Mouse (Mus musculus) embryonic facial prominence, embryonic 10.5 days (tissue): ENCODE data around the gene Unkl. TPM values are rescaled to one million over a fixed set of nuclear protein-coding genes. Genes with fewer than 3 reads are reported as not detected.

ENCODE experiments used
- DNase-seq: peaks from one replicate; pipeline ENCODE4 v3.0.0-alpha.2; 2017; ENCODE audit warnings: low spot score
- H3K27ac ChIP-seq: fragments of 300-500 bp; sonication (generic); replicated peaks from 2 replicates; pipeline ENCODE4 v1.5.1; 2016; ENCODE audit warnings: mild to moderate bottlenecking
- H3K27me3 ChIP-seq: fragments of 300-500 bp; sonication (generic); replicated peaks from 2 replicates; pipeline ENCODE4 v1.6.1; 2016; ENCODE audit warnings: low read depth, mild to moderate bottlenecking; ENCODE audit not compliant: poor library complexity, severe bottlenecking
- H3K36me3 ChIP-seq: fragments of 300-500 bp; sonication (generic); replicated peaks from 2 replicates; pipeline ENCODE4 v1.6.1; 2016; ENCODE audit warnings: mild to moderate bottlenecking, moderate library complexity
- H3K4me1 ChIP-seq: fragments of 300-500 bp; sonication (generic); 2 replicates; pipeline ENCODE4 v1.6.1; 2016
- H3K4me3 ChIP-seq: fragments of 300-500 bp; sonication (generic); 2 replicates; pipeline ENCODE4 v1.5.1; 2016; ENCODE audit warnings: mild to moderate bottlenecking, moderate library complexity
- H3K9me3 ChIP-seq: fragments of 300-500 bp; sonication (generic); 2 replicates; pipeline ENCODE4 v1.6.1; 2016; ENCODE audit warnings: mild to moderate bottlenecking
- WGBS: fragments of 180-500 bp; shearing (Covaris S2); methylation state at CpG from one replicate; pipeline ENCODE4 v1.1.7; 2016; 5-methylcytosine and 5-hydroxymethylcytosine counted together
- polyA plus RNA-seq: library from polyadenylated mRNA; unstranded; fragments of >200 nt; fragmentation: Nextera tagmentation; extraction: Ambion mirVana; gene quantifications from 2 replicates; pipeline ENCODE4 v1.2.1, GENCODE M21; 2016

Unkl gene
- polyA plus RNA-seq, 1 experiment from 2014 or later, result 10.9 TPM

- 8% methylated on average over 17 of the region's 17 CpGs for WGBS
- peaks cover 10% of the 10 kb centered on the region for H3K36me3 ChIP-seq
- H3K27ac ChIP-seq, result peak overlapping the region; percentile 90
- H3K27me3 ChIP-seq, result peaks cover 10% of the 10 kb centered on the region
- DNase-seq, result no peak
- no peaks in the 10 kb centered on the region for H3K9me3 ChIP-seq
- peaks cover 53% of the 10 kb centered on the region for H3K4me1 ChIP-seq
- H3K4me3 ChIP-seq, result peak overlapping the region; percentile 97
These were observed 3.2 kb upstream of the Unkl start for GRCm38 (mm10) chr17:25184961-25185360.

GRCm38 (mm10) chr17:25187784-25188149, 430 bp upstream of the Unkl start:
- Histone ChIP-seq H3K27ac (peak overlapping the region; percentile 94), H3K9me3 (no peaks in the 10 kb centered on the region), H3K27me3 (no peaks in the 10 kb centered on the region), H3K36me3 (peaks cover 32% of the 10 kb centered on the region), H3K4me1 (peaks cover 51% of the 10 kb centered on the region), H3K4me3 (peak overlapping the region; percentile 97)
- 9% methylated on average over 11 of the region's 11 CpGs for WGBS
- peak; percentile 15 for DNase-seq

GRCm38 (mm10) chr17:25189091-25189490, 894 bp downstream of the Unkl start:
- 4% methylated on average over 16 of the region's 16 CpGs for WGBS
- no peak for DNase-seq

GRCm38 (mm10) chr17:25202401-25202800, 14.2 kb downstream of the Unkl start:
- Histone ChIP-seq H3K27ac (no peak overlapping the region), H3K9me3 (no peaks in the 10 kb centered on the region), H3K4me3 (no peak overlapping the region), H3K36me3 (peaks cover 86% of the 10 kb centered on the region), H3K4me1 (no peaks in the 10 kb centered on the region), H3K27me3 (no peaks in the 10 kb centered on the region)
- WGBS, result 92% methylated on average over 4 of the region's 4 CpGs
- DNase-seq, result no peak

More at GRCm38 (mm10) chr17:25189091-25189490, 894 bp downstream of the Unkl start:
- peak overlapping the region; percentile 97 for H3K4me3 ChIP-seq
- peak overlapping the region; percentile 94 for H3K27ac ChIP-seq
- no peaks in the 10 kb centered on the region for H3K27me3 ChIP-seq
- H3K9me3 ChIP-seq, result no peaks in the 10 kb centered on the region
- H3K36me3 ChIP-seq, result peaks cover 46% of the 10 kb centered on the region
- peaks cover 42% of the 10 kb centered on the region for H3K4me1 ChIP-seq

GRCm38 (mm10) chr17:25210006-25210405, 21.8 kb downstream of the Unkl start:
- Histone ChIP-seq H3K9me3 (no peaks in the 10 kb centered on the region), H3K27me3 (no peaks in the 10 kb centered on the region), H3K27ac (no peak overlapping the region), H3K4me1 (no peaks in the 10 kb centered on the region), H3K36me3 (peaks cover 98% of the 10 kb centered on the region), H3K4me3 (no peak overlapping the region)
- DNase-seq, result no peak
- 93% methylated on average over 4 of the region's 4 CpGs for WGBS

- 89% methylated on average over 15 of the region's 15 CpGs for WGBS
- peaks cover 98% of the 10 kb centered on the region for H3K36me3 ChIP-seq
- H3K4me1 ChIP-seq, result no peaks in the 10 kb centered on the region
- no peaks in the 10 kb centered on the region for H3K27me3 ChIP-seq
- no peaks in the 10 kb centered on the region for H3K9me3 ChIP-seq
- no peak overlapping the region for H3K27ac ChIP-seq
- DNase-seq, result no peak
- no peak overlapping the region for H3K4me3 ChIP-seq
These were observed 22.7 kb downstream of the Unkl start for GRCm38 (mm10) chr17:25210680-25211466.

GRCm38 (mm10) chr17:25211705-25212104, 23.5 kb downstream of the Unkl start:
- Histone ChIP-seq H3K36me3 (peaks cover 98% of the 10 kb centered on the region), H3K9me3 (no peaks in the 10 kb centered on the region), H3K4me1 (no peaks in the 10 kb centered on the region), H3K27me3 (no peaks in the 10 kb centered on the region), H3K27ac (no peak overlapping the region), H3K4me3 (no peak overlapping the region)
- 93% methylated on average over 4 of the region's 4 CpGs for WGBS
- DNase-seq, result no peak

- 89% methylated on average over 3 of the region's 3 CpGs for WGBS
- H3K27me3 ChIP-seq, result 0 out of 2 replicates have a peak, but pooled peaks cover 2% of the 10 kb centered on the region
- no peak overlapping the region for H3K4me3 ChIP-seq
- no peaks in the 10 kb centered on the region for H3K9me3 ChIP-seq
- no peak for DNase-seq
- no peaks in the 10 kb centered on the region for H3K4me1 ChIP-seq
- H3K36me3 ChIP-seq, result peaks cover 89% of the 10 kb centered on the region
- no peak overlapping the region for H3K27ac ChIP-seq
These were observed 27.2 kb downstream of the Unkl start for GRCm38 (mm10) chr17:25215431-25215830.

- no peak for DNase-seq
- H3K27me3 ChIP-seq, result 0 out of 2 replicates have a peak, but pooled peaks cover 17% of the 10 kb centered on the region
- 90% methylated on average over 9 of the region's 9 CpGs for WGBS
- peaks cover 18% of the 10 kb centered on the region for H3K4me1 ChIP-seq
- no peaks in the 10 kb centered on the region for H3K9me3 ChIP-seq
- H3K4me3 ChIP-seq, result no peak overlapping the region
- H3K36me3 ChIP-seq, result peaks cover 66% of the 10 kb centered on the region
- no peak overlapping the region for H3K27ac ChIP-seq
These were observed 30.8 kb downstream of the Unkl start for GRCm38 (mm10) chr17:25218967-25219366.

GRCm38 (mm10) chr17:25219492-25220295, 31.5 kb downstream of the Unkl start:
- H3K36me3 ChIP-seq, result peaks cover 64% of the 10 kb centered on the region

GRCm38 (mm10) chr17:25220746-25221145, 32.5 kb downstream of the Unkl start:
- Histone ChIP-seq H3K9me3 (no peaks in the 10 kb centered on the region), H3K36me3 (peaks cover 63% of the 10 kb centered on the region), H3K4me1 (peaks cover 18% of the 10 kb centered on the region), H3K27me3 (0 out of 2 replicates have a peak, but pooled peaks cover 17% of the 10 kb centered on the region), H3K4me3 (no peak overlapping the region; the same call in 1 of the 2 replicates), H3K27ac (no peak overlapping the region)
- 94% methylated on average over 1 of the region's 1 CpGs for whole genome bisulfite sequencing
- DNase-seq, result no peak

More at GRCm38 (mm10) chr17:25219492-25220295, 31.5 kb downstream of the Unkl start:
- 91% methylated on average over 15 of the region's 15 CpGs for WGBS
- Histone ChIP-seq H3K27me3 (0 out of 2 replicates have a peak, but pooled peaks cover 17% of the 10 kb centered on the region), H3K4me3 (no peak overlapping the region), H3K4me1 (peaks cover 18% of the 10 kb centered on the region), H3K9me3 (no peaks in the 10 kb centered on the region), H3K27ac (no peak overlapping the region)
- DNase-seq, result no peak

GRCm38 (mm10) chr17:25221821-25222503, 33.8 kb downstream of the Unkl start:
- H3K27ac ChIP-seq, result peak overlapping the region; percentile 61
- peaks cover 18% of the 10 kb centered on the region for H3K4me1 ChIP-seq
- peak overlapping the region; percentile 60 for H3K4me3 ChIP-seq
- no peaks in the 10 kb centered on the region for H3K9me3 ChIP-seq
- H3K27me3 ChIP-seq, result 0 out of 2 replicates have a peak, but pooled peaks cover 17% of the 10 kb centered on the region
- peak; percentile 74 for DNase-seq
- H3K36me3 ChIP-seq, result peaks cover 64% of the 10 kb centered on the region
- under 1% methylated on average over 25 of the region's 30 CpGs for WGBS
